Mouse (Mus musculus): ENCODE measurements at regions not wholly inside any gene's neighbourhood (a gene's known extent, or its start where the extent isn't known, plus 50 kb on each side); places are given as distances from the start of the nearest gene placed in this dataset.

DNA sequence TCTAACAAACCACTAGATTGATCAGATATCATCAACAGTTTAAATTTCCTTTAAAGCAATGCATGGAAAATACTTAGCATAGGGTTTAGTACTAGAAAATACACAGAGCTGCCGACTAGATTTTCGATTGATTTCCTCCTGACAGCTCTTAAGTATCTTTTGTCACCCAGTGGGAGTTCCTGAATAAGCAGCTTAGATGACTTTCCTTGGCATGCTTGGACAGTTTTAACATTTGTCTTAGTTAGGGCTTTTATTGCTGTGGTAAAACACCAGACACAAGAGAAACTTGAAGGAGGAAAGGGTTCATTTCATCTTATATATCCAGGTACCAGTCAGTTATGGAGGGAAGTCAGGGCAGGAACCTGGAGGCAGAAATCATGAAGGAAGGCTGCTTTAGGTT lies 104.0 kb upstream of the Mdga2 start:
- Histone ChIP-seq H3K27me3 (ENCODE audit: control insufficient read depth, insufficient read depth, low read length) (no peaks in the 10 kb centered on the region), H3K9me3 (ENCODE audit: control insufficient read depth, low read length) (no peaks in the 10 kb centered on the region), H3K4me3 (replicated peaks; ENCODE audit: low read depth, low read length) (no peak overlapping the region), H3K27ac (replicated peaks; ENCODE audit: low read depth, low read length) (no peak overlapping the region), H3K9ac (replicated peaks; ENCODE audit: low read length) (no peak overlapping the region), H3K4me1 (ENCODE audit: control insufficient read depth, insufficient read depth, low read length) (no peaks in the 10 kb centered on the region), H3K4me2 (ENCODE audit: low read length) (no peak overlapping the region), H3K36me3 (ENCODE audit: control insufficient read depth, insufficient read depth, low read length) (no peaks in the 10 kb centered on the region)
- 19% methylated on average over 2 of the region's 2 CpGs for WGBS
- ATAC-seq (ENCODE audit: low FRiP score, low TSS enrichment) (no peak), DNase-seq (no peak)

GRCm38 (mm10) chr12:67325799-67326198 lies 103.5 kb upstream of the Mdga2 start:
- Histone ChIP-seq H3K9me3 (ENCODE audit: control insufficient read depth, low read length) (no peaks in the 10 kb centered on the region), H3K4me2 (ENCODE audit: low read length) (no peak overlapping the region), H3K9ac (replicated peaks; ENCODE audit: low read length) (no peak overlapping the region), H3K4me1 (ENCODE audit: control insufficient read depth, insufficient read depth, low read length) (no peaks in the 10 kb centered on the region), H3K27me3 (ENCODE audit: control insufficient read depth, insufficient read depth, low read length) (no peaks in the 10 kb centered on the region), H3K36me3 (ENCODE audit: control insufficient read depth, insufficient read depth, low read length) (no peaks in the 10 kb centered on the region), H3K27ac (replicated peaks; ENCODE audit: low read depth, low read length) (no peak overlapping the region), H3K4me3 (replicated peaks; ENCODE audit: low read depth, low read length) (no peak overlapping the region)
- ATAC-seq (ENCODE audit: low FRiP score, low TSS enrichment) (no peak), DNase-seq (no peak)
- WGBS = 40% methylated on average over 1 of the region's 1 CpGs

- ATAC-seq (ENCODE audit: low FRiP score, low TSS enrichment) = no peak
- no peak overlapping the region for H3K4me2 ChIP-seq (ENCODE audit: low read length)
- H3K36me3 ChIP-seq (ENCODE audit: control insufficient read depth, insufficient read depth, low read length) = no peaks in the 10 kb centered on the region
- no peak overlapping the region for H3K9ac ChIP-seq (replicated peaks; ENCODE audit: low read length)
- no peaks in the 10 kb centered on the region for H3K4me1 ChIP-seq (ENCODE audit: control insufficient read depth, insufficient read depth, low read length)
- no peaks in the 10 kb centered on the region for H3K27me3 ChIP-seq (ENCODE audit: control insufficient read depth, insufficient read depth, low read length)
- H3K4me3 ChIP-seq (replicated peaks; ENCODE audit: low read depth, low read length) = no peak overlapping the region
- H3K9me3 ChIP-seq (ENCODE audit: control insufficient read depth, low read length) = no peaks in the 10 kb centered on the region
- no peak overlapping the region for H3K27ac ChIP-seq (replicated peaks; ENCODE audit: low read depth, low read length)
- no peak for DNase-seq
- WGBS = 63% methylated on average over 4 of the region's 4 CpGs
Observed at GRCm38 (mm10) chr12:67325335-67325734, 103.0 kb upstream of the Mdga2 start.

- H3K9ac ChIP-seq (replicated peaks; ENCODE audit: low read length) = no peak overlapping the region
- H3K9me3 ChIP-seq (ENCODE audit: control insufficient read depth, low read length) = no peaks in the 10 kb centered on the region
- no peaks in the 10 kb centered on the region for H3K4me1 ChIP-seq (ENCODE audit: control insufficient read depth, insufficient read depth, low read length)
- H3K27me3 ChIP-seq (ENCODE audit: control insufficient read depth, insufficient read depth, low read length) = no peaks in the 10 kb centered on the region
- H3K36me3 ChIP-seq (ENCODE audit: control insufficient read depth, insufficient read depth, low read length) = no peaks in the 10 kb centered on the region
- DNase-seq (no peak), ATAC-seq (ENCODE audit: low FRiP score, low TSS enrichment) (no peak)
- WGBS = 86% methylated on average over 2 of the region's 2 CpGs
- H3K4me3 ChIP-seq (replicated peaks; ENCODE audit: low read depth, low read length) = no peak overlapping the region
- H3K4me2 ChIP-seq (ENCODE audit: low read length) = no peak overlapping the region
- H3K27ac ChIP-seq (replicated peaks; ENCODE audit: low read depth, low read length) = no peak overlapping the region
Observed at GRCm38 (mm10) chr12:67318687-67319086, 96.3 kb upstream of the Mdga2 start.

GRCm38 (mm10) chr12:67300245-67300644 lies 77.9 kb upstream of the Mdga2 start:
- H3K9ac ChIP-seq (replicated peaks; ENCODE audit: low read length) = no peak overlapping the region
- no peak overlapping the region for H3K4me2 ChIP-seq (ENCODE audit: low read length)
- no peaks in the 10 kb centered on the region for H3K4me1 ChIP-seq (ENCODE audit: control insufficient read depth, insufficient read depth, low read length)
- no peak for DNase-seq
- no peaks in the 10 kb centered on the region for H3K27me3 ChIP-seq (ENCODE audit: control insufficient read depth, insufficient read depth, low read length)
- ATAC-seq (ENCODE audit: low FRiP score, low TSS enrichment) = no peak
- WGBS = 94% methylated on average over 1 of the region's 1 CpGs
- H3K9me3 ChIP-seq (ENCODE audit: control insufficient read depth, low read length) = no peaks in the 10 kb centered on the region
- no peak overlapping the region for H3K27ac ChIP-seq (replicated peaks; ENCODE audit: low read depth, low read length)
- H3K4me3 ChIP-seq (replicated peaks; ENCODE audit: low read depth, low read length) = no peak overlapping the region
- no peaks in the 10 kb centered on the region for H3K36me3 ChIP-seq (ENCODE audit: control insufficient read depth, insufficient read depth, low read length)

- Histone ChIP-seq H3K4me2 (ENCODE audit: low read length) (no peak overlapping the region), H3K27ac (replicated peaks; ENCODE audit: low read depth, low read length) (no peak overlapping the region), H3K9me3 (ENCODE audit: control insufficient read depth, low read length) (no peaks in the 10 kb centered on the region), H3K36me3 (ENCODE audit: control insufficient read depth, insufficient read depth, low read length) (no peaks in the 10 kb centered on the region), H3K4me3 (replicated peaks; ENCODE audit: low read depth, low read length) (no peak overlapping the region), H3K9ac (replicated peaks; ENCODE audit: low read length) (no peak overlapping the region), H3K27me3 (ENCODE audit: control insufficient read depth, insufficient read depth, low read length) (no peaks in the 10 kb centered on the region), H3K4me1 (ENCODE audit: control insufficient read depth, insufficient read depth, low read length) (no peaks in the 10 kb centered on the region)
- no peak for DNase-seq
- WGBS = 82% methylated on average over 2 of the region's 2 CpGs
- ATAC-seq (ENCODE audit: low FRiP score, low TSS enrichment) = no peak
Observed at GRCm38 (mm10) chr12:67290054-67290453, 67.7 kb upstream of the Mdga2 start.

DNA sequence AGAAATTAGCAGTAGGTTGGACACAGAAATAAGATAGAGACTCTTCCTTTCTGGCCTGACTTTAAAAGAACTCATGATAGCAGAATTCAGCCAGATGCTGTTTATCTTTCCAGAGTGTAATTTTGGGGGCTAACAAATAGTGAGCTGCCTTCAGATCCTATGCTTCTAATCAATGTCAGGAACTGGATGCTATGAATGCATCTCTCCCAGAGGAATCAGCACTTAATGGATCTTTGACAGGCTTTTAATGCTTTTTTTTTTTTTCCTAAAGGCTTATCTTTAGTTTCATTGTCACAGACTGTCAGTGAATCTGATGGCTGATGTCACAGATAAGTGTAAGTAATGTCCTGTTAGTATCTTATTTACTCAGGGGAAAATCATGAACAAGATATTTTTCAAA lies 50.5 kb upstream of the Mdga2 start:
- Histone ChIP-seq H3K36me3 (ENCODE audit: control insufficient read depth, insufficient read depth, low read length) (no peaks in the 10 kb centered on the region), H3K4me3 (replicated peaks; ENCODE audit: low read depth, low read length) (no peak overlapping the region), H3K27me3 (ENCODE audit: control insufficient read depth, insufficient read depth, low read length) (no peaks in the 10 kb centered on the region), H3K9ac (replicated peaks; ENCODE audit: low read length) (no peak overlapping the region), H3K27ac (replicated peaks; ENCODE audit: low read depth, low read length) (no peak overlapping the region), H3K4me2 (ENCODE audit: low read length) (no peak overlapping the region), H3K4me1 (ENCODE audit: control insufficient read depth, insufficient read depth, low read length) (no peaks in the 10 kb centered on the region), H3K9me3 (ENCODE audit: control insufficient read depth, low read length) (no peaks in the 10 kb centered on the region)
- ATAC-seq (ENCODE audit: low FRiP score, low TSS enrichment) (no peak), DNase-seq (no peak)

GRCm38 (mm10) chr12:67272329-67272728 lies 50.0 kb upstream of the Mdga2 start:
- no peaks in the 10 kb centered on the region for H3K9me3 ChIP-seq (ENCODE audit: control insufficient read depth, low read length)
- H3K4me2 ChIP-seq (ENCODE audit: low read length) = no peak overlapping the region
- H3K9ac ChIP-seq (replicated peaks; ENCODE audit: low read length) = no peak overlapping the region
- ATAC-seq (ENCODE audit: low FRiP score, low TSS enrichment) = no peak
- H3K36me3 ChIP-seq (ENCODE audit: control insufficient read depth, insufficient read depth, low read length) = no peaks in the 10 kb centered on the region
- no peak for DNase-seq
- H3K27ac ChIP-seq (replicated peaks; ENCODE audit: low read depth, low read length) = no peak overlapping the region
- WGBS = 64% methylated on average over 1 of the region's 1 CpGs
- no peak overlapping the region for H3K4me3 ChIP-seq (replicated peaks; ENCODE audit: low read depth, low read length)
- H3K4me1 ChIP-seq (ENCODE audit: control insufficient read depth, insufficient read depth, low read length) = no peaks in the 10 kb centered on the region
- H3K27me3 ChIP-seq (ENCODE audit: control insufficient read depth, insufficient read depth, low read length) = no peaks in the 10 kb centered on the region
